Mouse (Mus musculus): ENCODE data around the gene Tnfrsf21. TPM values are rescaled to one million over a fixed set of nuclear protein-coding genes. Genes with fewer than 3 reads are reported as not detected.

Gene Tnfrsf21
- polyA plus RNA-seq, 1 experiment from 2014 or later: 39.6 TPM

DNA sequence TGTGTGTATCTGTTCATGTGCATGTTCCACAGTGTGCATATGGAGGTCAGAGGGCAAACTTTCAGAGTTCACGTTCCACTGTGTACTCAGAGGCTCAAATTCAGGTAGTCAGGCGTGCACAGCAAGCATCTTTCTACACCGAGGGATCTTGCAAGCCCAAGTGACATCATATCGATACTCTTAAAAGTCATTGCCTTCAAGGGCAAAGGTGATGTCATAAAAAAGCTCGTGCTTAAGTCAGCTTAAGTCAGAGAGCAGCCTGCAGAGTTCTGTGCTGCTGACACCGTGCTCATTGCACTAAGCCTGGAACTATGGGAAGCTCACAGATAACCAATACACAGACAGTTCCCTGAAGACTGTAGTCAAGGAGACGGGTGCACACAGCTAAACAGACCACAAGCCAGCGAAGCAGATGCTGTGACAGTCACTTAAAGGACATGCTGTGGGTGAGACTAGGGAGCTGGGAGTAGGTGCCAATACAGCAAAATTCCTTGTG, 97.8 kb downstream of the Tnfrsf21 start:
- H3K4me2 ChIP-seq: no peak overlapping the region
- H3K27me3 ChIP-seq (ENCODE audit: insufficient read depth, low read length): no peaks in the 10 kb centered on the region
- H3K9me3 ChIP-seq (ENCODE audit: low read depth, low read length): no peaks in the 10 kb centered on the region
- H3K9ac ChIP-seq: no peak overlapping the region
- H3K4me1 ChIP-seq (ENCODE audit: insufficient read depth): no peaks in the 10 kb centered on the region
- no peak overlapping the region for H3K27ac ChIP-seq (ENCODE audit: low read depth)
- DNase-seq (no peak), ATAC-seq (ENCODE audit: insufficient read depth) (no peak)
- WGBS: 51% methylated on average over 8 of the region's 8 CpGs
- no peak for TF ChIP-seq CTCF (IDR thresholded peaks at IDR 0.05; ENCODE audit: low read depth)
- no peaks in the 10 kb centered on the region for H3K36me3 ChIP-seq (ENCODE audit: insufficient read depth)
- H3K4me3 ChIP-seq (ENCODE audit: low read depth, low read length): no peak overlapping the region

DNA sequence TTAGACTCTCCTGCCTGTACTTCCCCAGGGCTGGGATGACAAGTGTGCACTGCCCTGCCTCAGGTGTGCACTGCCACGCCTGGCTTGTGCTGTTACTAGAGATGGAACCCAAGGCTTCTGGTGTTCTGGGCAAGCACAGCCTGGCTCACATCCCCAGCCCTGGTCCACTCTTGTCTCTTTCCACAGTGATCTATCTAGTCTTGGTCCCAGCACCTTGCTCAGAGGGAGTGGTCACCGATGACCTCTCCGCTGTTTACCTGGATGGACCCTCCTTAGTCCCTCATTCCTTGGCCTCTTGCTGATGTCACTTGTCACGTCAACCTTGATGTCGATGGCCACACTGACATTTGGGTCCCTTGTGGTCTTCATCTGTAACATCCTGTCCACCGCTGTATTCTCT, 98.6 kb downstream of the Tnfrsf21 start:
- H3K27me3 ChIP-seq (ENCODE audit: insufficient read depth, low read length): no peaks in the 10 kb centered on the region
- H3K4me3 ChIP-seq (ENCODE audit: low read depth, low read length): no peak overlapping the region
- no peaks in the 10 kb centered on the region for H3K4me1 ChIP-seq (ENCODE audit: insufficient read depth)
- no peaks in the 10 kb centered on the region for H3K9me3 ChIP-seq (ENCODE audit: low read depth, low read length)
- TF ChIP-seq CTCF (IDR thresholded peaks at IDR 0.05; ENCODE audit: low read depth): no peak
- ATAC-seq (ENCODE audit: insufficient read depth) (no peak), DNase-seq (no peak)
- H3K27ac ChIP-seq (ENCODE audit: low read depth): no peak overlapping the region
- H3K9ac ChIP-seq: no peak overlapping the region
- 95% methylated on average over 6 of the region's 6 CpGs for WGBS
- no peak overlapping the region for H3K4me2 ChIP-seq
- no peaks in the 10 kb centered on the region for H3K36me3 ChIP-seq (ENCODE audit: insufficient read depth)

DNA sequence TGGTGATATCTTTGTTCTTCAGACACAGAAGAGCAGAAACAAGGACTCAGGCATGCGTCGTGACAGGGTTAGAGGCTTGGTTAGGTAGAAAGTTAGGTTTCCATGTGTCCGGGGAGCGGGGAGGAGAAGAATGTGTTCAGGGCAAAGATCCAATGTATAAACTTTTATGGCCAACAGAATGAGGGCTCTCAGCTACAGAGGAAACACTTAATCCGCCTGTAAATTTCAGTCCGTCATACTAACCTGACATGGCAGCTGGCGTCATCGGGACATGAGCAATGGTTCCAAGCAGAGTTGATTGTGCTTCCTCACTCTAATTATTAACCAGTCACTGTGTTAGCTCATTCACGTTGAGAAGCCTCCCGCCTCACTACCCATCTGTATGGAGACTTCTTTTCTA, 100.4 kb downstream of the Tnfrsf21 start:
- WGBS: 71% methylated on average over 10 of the region's 10 CpGs
- no peak overlapping the region for H3K4me3 ChIP-seq (ENCODE audit: low read depth, low read length)
- no peaks in the 10 kb centered on the region for H3K4me1 ChIP-seq (ENCODE audit: insufficient read depth)
- no peak for ATAC-seq (ENCODE audit: insufficient read depth)
- H3K4me2 ChIP-seq: no peak overlapping the region
- H3K27me3 ChIP-seq (ENCODE audit: insufficient read depth, low read length): no peaks in the 10 kb centered on the region
- H3K36me3 ChIP-seq (ENCODE audit: insufficient read depth): no peaks in the 10 kb centered on the region
- no peak for DNase-seq
- no peak overlapping the region for H3K9ac ChIP-seq
- TF ChIP-seq CTCF (IDR thresholded peaks at IDR 0.05; ENCODE audit: low read depth): no peak
- H3K9me3 ChIP-seq (ENCODE audit: low read depth, low read length): no peaks in the 10 kb centered on the region
- H3K27ac ChIP-seq (ENCODE audit: low read depth): no peak overlapping the region

- Histone ChIP-seq H3K27me3 (ENCODE audit: insufficient read depth, low read length) (no peaks in the 10 kb centered on the region), H3K27ac (ENCODE audit: low read depth) (no peak overlapping the region), H3K4me3 (ENCODE audit: low read depth, low read length) (no peak overlapping the region), H3K36me3 (ENCODE audit: insufficient read depth) (no peaks in the 10 kb centered on the region), H3K4me2 (no peak overlapping the region), H3K9ac (no peak overlapping the region), H3K4me1 (ENCODE audit: insufficient read depth) (no peaks in the 10 kb centered on the region), H3K9me3 (ENCODE audit: low read depth, low read length) (no peaks in the 10 kb centered on the region; the same call in 1 of the 2 replicates)
- no peak for TF ChIP-seq CTCF (IDR thresholded peaks at IDR 0.05; ENCODE audit: low read depth)
- 65% methylated on average over 12 of the region's 12 CpGs for WGBS
- no peak for ATAC-seq (ENCODE audit: insufficient read depth)
- DNase-seq: peak; percentile 7
Observed at GRCm38 (mm10) chr17:43119446-43119845, 103.1 kb downstream of the Tnfrsf21 start.

GRCm38 (mm10) chr17:43121096-43121495, 104.7 kb downstream of the Tnfrsf21 start:
- ATAC-seq (ENCODE audit: insufficient read depth): no peak

GRCm38 (mm10) chr17:43128305-43128704, 112.0 kb downstream of the Tnfrsf21 start:
- Histone ChIP-seq H3K4me2 (no peak overlapping the region), H3K27me3 (ENCODE audit: insufficient read depth, low read length) (no peaks in the 10 kb centered on the region), H3K4me3 (ENCODE audit: low read depth, low read length) (no peak overlapping the region), H3K27ac (ENCODE audit: low read depth) (no peak overlapping the region), H3K9me3 (ENCODE audit: low read depth, low read length) (no peaks in the 10 kb centered on the region; the same call in 1 of the 2 replicates), H3K36me3 (ENCODE audit: insufficient read depth) (no peaks in the 10 kb centered on the region), H3K9ac (no peak overlapping the region), H3K4me1 (ENCODE audit: insufficient read depth) (no peaks in the 10 kb centered on the region)
- no peak for TF ChIP-seq CTCF (IDR thresholded peaks at IDR 0.05; ENCODE audit: low read depth)
- WGBS: 59% methylated on average over 3 of the region's 3 CpGs
- DNase-seq (no peak), ATAC-seq (ENCODE audit: insufficient read depth) (no peak)

More at GRCm38 (mm10) chr17:43121096-43121495, 104.7 kb downstream of the Tnfrsf21 start:
- Histone ChIP-seq H3K27ac (ENCODE audit: low read depth) (no peak overlapping the region), H3K9me3 (ENCODE audit: low read depth, low read length) (no peaks in the 10 kb centered on the region; the same call in 1 of the 2 replicates), H3K4me2 (no peak overlapping the region), H3K27me3 (ENCODE audit: insufficient read depth, low read length) (no peaks in the 10 kb centered on the region), H3K4me1 (ENCODE audit: insufficient read depth) (no peaks in the 10 kb centered on the region), H3K36me3 (ENCODE audit: insufficient read depth) (no peaks in the 10 kb centered on the region), H3K9ac (no peak overlapping the region), H3K4me3 (ENCODE audit: low read depth, low read length) (no peak overlapping the region)
- TF ChIP-seq CTCF (IDR thresholded peaks at IDR 0.05; ENCODE audit: low read depth): no peak
- no peak for DNase-seq
- 79% methylated on average over 2 of the region's 2 CpGs for WGBS

- Histone ChIP-seq H3K9me3 (ENCODE audit: low read depth, low read length) (no peaks in the 10 kb centered on the region; the same call in 1 of the 2 replicates), H3K4me2 (no peak overlapping the region), H3K9ac (no peak overlapping the region), H3K27ac (ENCODE audit: low read depth) (no peak overlapping the region), H3K4me1 (ENCODE audit: insufficient read depth) (no peaks in the 10 kb centered on the region), H3K36me3 (ENCODE audit: insufficient read depth) (no peaks in the 10 kb centered on the region), H3K27me3 (ENCODE audit: insufficient read depth, low read length) (no peaks in the 10 kb centered on the region), H3K4me3 (ENCODE audit: low read depth, low read length) (no peak overlapping the region)
- 85% methylated on average over 7 of the region's 7 CpGs for WGBS
- DNase-seq: no peak
- no peak for ATAC-seq (ENCODE audit: insufficient read depth)
- no peak for TF ChIP-seq CTCF (IDR thresholded peaks at IDR 0.05; ENCODE audit: low read depth)
Observed at GRCm38 (mm10) chr17:43128908-43129533, 112.7 kb downstream of the Tnfrsf21 start.

Measured in lung, embryonic 14.5 days (tissue).